Mouse (Mus musculus): ENCODE measurements around the gene Edc3. TPM values are rescaled to one million over a fixed set of nuclear protein-coding genes. Genes with fewer than 3 reads are reported as not detected.

The Edc3 gene
- polyA plus RNA-seq (2015; fragmentation: Nextera tagmentation; extraction: Ambion mirVana): 23.3 and 25.3 TPM in 2 replicates

DNA sequence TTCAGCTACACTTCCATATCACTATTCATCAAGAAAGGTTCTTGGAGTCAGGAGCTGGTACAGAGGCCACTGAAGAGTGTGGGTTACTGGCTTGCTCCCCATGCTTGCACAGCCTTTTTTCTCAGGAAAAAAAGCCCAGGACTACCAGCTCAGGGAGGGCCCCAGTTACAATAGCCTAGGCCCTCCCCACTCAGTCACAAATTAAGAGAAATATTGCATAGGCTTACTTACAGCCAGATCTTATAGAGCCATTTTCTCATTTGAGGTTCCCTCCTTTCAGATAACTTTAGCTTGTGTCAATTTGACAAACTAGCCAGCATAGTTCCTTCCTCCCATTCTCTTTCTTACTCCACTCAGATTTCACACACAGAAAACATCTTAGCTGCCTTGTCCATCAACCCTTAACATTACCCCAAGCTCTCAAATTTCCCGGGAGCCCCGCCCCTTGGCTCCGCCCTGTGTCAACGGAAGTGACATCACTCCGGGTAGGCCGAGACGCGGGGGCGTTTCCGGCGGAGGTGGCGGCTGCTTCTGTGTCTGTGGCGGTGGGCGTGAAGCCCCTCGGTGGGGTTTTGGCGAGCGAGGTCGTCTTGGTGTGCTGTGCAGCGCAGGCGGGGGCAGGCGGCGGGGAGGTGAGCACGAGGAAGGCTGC lies at the start of gene Edc3:
Gene Edc3 (plus strand): TSS at position 473 of the 652 bp plus-strand sequence.
- Histone ChIP-seq H3K4me3 (ENCODE audit: low read depth, low read length) (peak within 1 kb of the TSS; percentile 96), H3K4me1 (ENCODE audit: insufficient read depth, low read depth, low read length) (no peaks in the 10 kb centered on the region), H3K36me3 (ENCODE audit: insufficient read depth, low read length) (no peaks in the 10 kb centered on the region; the same call in 1 of the 2 replicates), H3K27me3 (replicated peaks; ENCODE audit: insufficient read depth, low read length) (no peaks in the 10 kb centered on the region), H3K27ac (ENCODE audit: low read length) (peak within 1 kb of the TSS; percentile 95), H3K4me2 (replicated peaks; ENCODE audit: low read depth, low read length) (peak within 1 kb of the TSS; percentile 80), H3K9ac (replicated peaks; ENCODE audit: low read depth) (peak within 1 kb of the TSS; percentile 95), H3K9me3 (ENCODE audit: low read length) (no peaks in the 10 kb centered on the region)
- ATAC-seq: peak; percentile 98
- TF ChIP-seq CTCF (IDR thresholded peaks at IDR 0.05) (no peak), EP300 (IDR thresholded peaks at IDR 0.05) (peak; percentile 76)
- WGBS: 2% methylated on average over 20 of the region's 23 CpGs
- peak; percentile 93 for DNase-seq (ENCODE audit: low spot score)

- Histone ChIP-seq H3K27ac (ENCODE audit: low read length) (no peak overlapping the region), H3K27me3 (replicated peaks; ENCODE audit: insufficient read depth, low read length) (no peaks in the 10 kb centered on the region), H3K4me2 (replicated peaks; ENCODE audit: low read depth, low read length) (no peak overlapping the region), H3K4me3 (ENCODE audit: low read depth, low read length) (no peak overlapping the region), H3K4me1 (ENCODE audit: insufficient read depth, low read depth, low read length) (no peaks in the 10 kb centered on the region), H3K9ac (replicated peaks; ENCODE audit: low read depth) (no peak overlapping the region), H3K9me3 (ENCODE audit: low read length) (no peaks in the 10 kb centered on the region), H3K36me3 (ENCODE audit: insufficient read depth, low read length) (no peaks in the 10 kb centered on the region)
- ATAC-seq (no peak), DNase-seq (ENCODE audit: low spot score) (peak; percentile 5)
- WGBS: 80% methylated on average over 4 of the region's 4 CpGs
- no peak for TF ChIP-seq EP300 (IDR thresholded peaks at IDR 0.05)
- peak; percentile 26; the same call in 1 of the 2 replicates for TF ChIP-seq CTCF (IDR thresholded peaks at IDR 0.05)
Observed at GRCm38 (mm10) chr9:57658970-57659369, 49.4 kb upstream of the Edc3 start.

- ATAC-seq (peak; percentile 78), DNase-seq (ENCODE audit: low spot score) (peak; percentile 87)
- Histone ChIP-seq H3K4me1 (ENCODE audit: insufficient read depth, low read depth, low read length) (no peaks in the 10 kb centered on the region), H3K4me2 (replicated peaks; ENCODE audit: low read depth, low read length) (no peak overlapping the region), H3K9me3 (ENCODE audit: low read length) (no peaks in the 10 kb centered on the region), H3K27ac (ENCODE audit: low read length) (no peak overlapping the region), H3K27me3 (replicated peaks; ENCODE audit: insufficient read depth, low read length) (no peaks in the 10 kb centered on the region), H3K4me3 (ENCODE audit: low read depth, low read length) (no peak overlapping the region), H3K36me3 (ENCODE audit: insufficient read depth, low read length) (no peaks in the 10 kb centered on the region), H3K9ac (replicated peaks; ENCODE audit: low read depth) (no peak overlapping the region)
- WGBS: 10% methylated on average over 4 of the region's 4 CpGs
- TF ChIP-seq CTCF (IDR thresholded peaks at IDR 0.05) (peak; percentile 90), EP300 (IDR thresholded peaks at IDR 0.05) (no peak)
Observed at GRCm38 (mm10) chr9:57659774-57660173, 48.6 kb upstream of the Edc3 start.

DNA sequence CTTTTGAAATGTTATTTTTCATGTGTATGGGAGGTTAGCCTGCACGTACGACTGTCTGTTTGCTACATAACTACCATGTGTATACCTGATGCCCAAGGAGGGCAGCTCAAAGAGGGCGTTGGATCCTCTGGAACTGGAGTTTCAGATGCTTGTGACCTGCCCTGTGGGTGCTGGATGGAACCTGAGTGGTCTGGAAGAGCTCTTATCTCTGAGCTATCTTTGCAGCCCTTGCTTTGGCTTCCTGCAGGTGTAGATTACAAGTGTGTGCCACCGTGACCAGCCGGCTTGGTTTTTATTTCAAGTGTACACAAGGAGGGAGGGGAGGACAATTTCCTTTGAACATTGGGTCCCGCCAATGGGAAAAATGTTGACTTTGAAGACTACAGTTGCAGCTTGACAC lies 47.8 kb upstream of the Edc3 start:
- Histone ChIP-seq H3K27me3 (replicated peaks; ENCODE audit: insufficient read depth, low read length) (no peaks in the 10 kb centered on the region), H3K36me3 (ENCODE audit: insufficient read depth, low read length) (no peaks in the 10 kb centered on the region), H3K4me3 (ENCODE audit: low read depth, low read length) (no peak overlapping the region), H3K4me1 (ENCODE audit: insufficient read depth, low read depth, low read length) (no peaks in the 10 kb centered on the region), H3K9me3 (ENCODE audit: low read length) (no peaks in the 10 kb centered on the region), H3K4me2 (replicated peaks; ENCODE audit: low read depth, low read length) (no peak overlapping the region), H3K27ac (ENCODE audit: low read length) (no peak overlapping the region), H3K9ac (replicated peaks; ENCODE audit: low read depth) (no peak overlapping the region)
- no peak for ATAC-seq
- WGBS: 48% methylated on average over 6 of the region's 6 CpGs
- no peak for TF ChIP-seq EP300 (IDR thresholded peaks at IDR 0.05)
- no peak for TF ChIP-seq CTCF (IDR thresholded peaks at IDR 0.05)
- no peak for DNase-seq (ENCODE audit: low spot score)

GRCm38 (mm10) chr9:57661552-57661951 lies 46.8 kb upstream of the Edc3 start:
- DNase-seq (ENCODE audit: low spot score) (peak; percentile 4), ATAC-seq (no peak)
- H3K27ac ChIP-seq (ENCODE audit: low read length): no peak overlapping the region
- H3K36me3 ChIP-seq (ENCODE audit: insufficient read depth, low read length): no peaks in the 10 kb centered on the region
- H3K4me3 ChIP-seq (ENCODE audit: low read depth, low read length): no peak overlapping the region
- no peaks in the 10 kb centered on the region for H3K4me1 ChIP-seq (ENCODE audit: insufficient read depth, low read depth, low read length)
- no peak overlapping the region for H3K4me2 ChIP-seq (replicated peaks; ENCODE audit: low read depth, low read length)
- no peaks in the 10 kb centered on the region for H3K9me3 ChIP-seq (ENCODE audit: low read length)
- TF ChIP-seq EP300 (IDR thresholded peaks at IDR 0.05): no peak
- no peak for TF ChIP-seq CTCF (IDR thresholded peaks at IDR 0.05)
- WGBS: 42% methylated on average over 3 of the region's 3 CpGs
- no peak overlapping the region for H3K9ac ChIP-seq (replicated peaks; ENCODE audit: low read depth)
- H3K27me3 ChIP-seq (replicated peaks; ENCODE audit: insufficient read depth, low read length): no peaks in the 10 kb centered on the region

- no peak overlapping the region for H3K27ac ChIP-seq (ENCODE audit: low read length)
- H3K36me3 ChIP-seq (ENCODE audit: insufficient read depth, low read length): no peaks in the 10 kb centered on the region
- H3K27me3 ChIP-seq (replicated peaks; ENCODE audit: insufficient read depth, low read length): no peaks in the 10 kb centered on the region
- no peak for ATAC-seq
- H3K9ac ChIP-seq (replicated peaks; ENCODE audit: low read depth): no peak overlapping the region
- no peaks in the 10 kb centered on the region for H3K4me1 ChIP-seq (ENCODE audit: insufficient read depth, low read depth, low read length)
- no peaks in the 10 kb centered on the region for H3K9me3 ChIP-seq (ENCODE audit: low read length)
- DNase-seq (ENCODE audit: low spot score): no peak
- 37% methylated on average over 7 of the region's 7 CpGs for WGBS
- TF ChIP-seq CTCF (IDR thresholded peaks at IDR 0.05): no peak
- no peak for TF ChIP-seq EP300 (IDR thresholded peaks at IDR 0.05)
- no peak overlapping the region for H3K4me2 ChIP-seq (replicated peaks; ENCODE audit: low read depth, low read length)
- H3K4me3 ChIP-seq (ENCODE audit: low read depth, low read length): no peak overlapping the region
Observed at GRCm38 (mm10) chr9:57664616-57665015, 43.7 kb upstream of the Edc3 start.
